Mouse (Mus musculus) yolk sac, embryonic 10.5 days (tissue): ENCODE results near the gene Nosip.

ENCODE experiments used
- DNase-seq: peaks from one replicate; pipeline ENCODE4 v3.0.0-alpha.2; 2017; ENCODE audit warnings: low spot score

Gene Nosip

DNA sequence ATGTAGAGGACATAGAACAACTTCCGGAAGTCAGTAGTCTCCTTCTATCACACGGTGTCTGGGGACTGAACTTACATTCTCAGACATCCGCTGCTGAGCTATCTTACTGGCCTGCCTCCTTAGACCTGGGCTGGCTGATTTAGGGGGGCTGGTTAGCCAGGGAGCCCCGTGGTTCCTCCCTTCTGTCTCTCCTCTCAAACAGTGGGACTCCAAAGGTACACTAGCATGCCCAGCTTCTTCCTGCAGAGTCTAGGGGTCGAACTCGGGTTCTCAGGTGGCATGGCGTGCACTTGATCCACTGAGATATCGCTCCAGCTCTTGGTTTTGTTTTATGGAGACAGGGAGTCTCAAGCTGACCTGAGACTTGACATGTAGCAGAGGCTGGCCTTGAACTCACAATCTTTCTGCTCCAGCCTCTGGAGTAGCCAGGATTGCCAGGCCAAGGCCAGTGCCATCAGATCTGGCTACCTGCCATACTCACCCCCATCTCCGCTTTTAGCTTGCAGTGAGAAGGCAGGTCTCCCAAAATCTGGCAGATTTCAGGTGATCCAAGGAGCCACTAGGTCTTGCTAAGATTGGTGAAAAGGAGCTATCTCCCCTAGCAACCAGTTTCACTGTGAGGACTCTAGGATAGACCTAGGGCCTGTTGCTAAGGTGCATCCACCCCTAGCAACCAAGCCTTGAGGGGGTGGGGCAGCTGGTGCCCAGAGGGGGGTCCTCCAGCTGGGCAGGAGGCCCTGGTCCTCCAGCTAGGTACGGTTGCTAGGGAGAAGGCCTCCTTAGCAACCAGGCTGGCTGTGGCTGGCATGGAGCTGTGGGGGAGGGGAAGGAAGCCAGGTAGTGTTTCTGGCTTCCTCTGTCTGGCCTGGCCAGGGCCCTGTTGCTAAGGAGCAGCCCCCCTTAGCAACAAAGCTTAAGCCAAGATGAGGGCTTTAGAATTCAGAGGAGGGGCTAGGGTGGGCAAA is 3.3 kb upstream of the Nosip start:
- no peak for DNase-seq

DNA sequence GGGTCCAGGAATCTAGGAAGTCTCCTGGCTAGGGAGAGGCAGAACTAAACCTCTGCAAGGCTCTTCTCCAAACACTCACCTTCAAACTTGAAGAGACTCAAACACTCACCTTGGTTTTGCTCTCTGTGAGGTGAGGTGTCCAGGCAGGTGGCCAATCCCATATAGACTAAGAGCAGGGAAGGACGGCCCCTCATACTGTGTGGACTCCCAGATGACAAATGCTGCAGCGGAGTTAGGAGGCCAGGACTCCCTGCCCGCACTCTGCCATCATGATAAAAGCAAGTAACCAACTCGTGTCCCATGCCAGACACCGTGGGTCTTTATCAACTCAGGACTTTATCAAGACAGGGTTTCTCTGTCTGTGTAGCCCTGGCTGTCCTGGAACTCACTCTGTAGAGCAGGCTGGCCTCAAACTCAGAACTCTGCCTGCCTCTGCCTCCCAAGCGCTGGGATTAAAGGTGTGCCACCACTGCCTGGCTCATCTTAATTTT is 1.6 kb upstream of the Nosip start:
- no peak for DNase-seq

GRCm38 (mm10) chr7:45061532-45062075 is 625 bp upstream of the Nosip start:
- peak; percentile 89 for DNase-seq

DNA sequence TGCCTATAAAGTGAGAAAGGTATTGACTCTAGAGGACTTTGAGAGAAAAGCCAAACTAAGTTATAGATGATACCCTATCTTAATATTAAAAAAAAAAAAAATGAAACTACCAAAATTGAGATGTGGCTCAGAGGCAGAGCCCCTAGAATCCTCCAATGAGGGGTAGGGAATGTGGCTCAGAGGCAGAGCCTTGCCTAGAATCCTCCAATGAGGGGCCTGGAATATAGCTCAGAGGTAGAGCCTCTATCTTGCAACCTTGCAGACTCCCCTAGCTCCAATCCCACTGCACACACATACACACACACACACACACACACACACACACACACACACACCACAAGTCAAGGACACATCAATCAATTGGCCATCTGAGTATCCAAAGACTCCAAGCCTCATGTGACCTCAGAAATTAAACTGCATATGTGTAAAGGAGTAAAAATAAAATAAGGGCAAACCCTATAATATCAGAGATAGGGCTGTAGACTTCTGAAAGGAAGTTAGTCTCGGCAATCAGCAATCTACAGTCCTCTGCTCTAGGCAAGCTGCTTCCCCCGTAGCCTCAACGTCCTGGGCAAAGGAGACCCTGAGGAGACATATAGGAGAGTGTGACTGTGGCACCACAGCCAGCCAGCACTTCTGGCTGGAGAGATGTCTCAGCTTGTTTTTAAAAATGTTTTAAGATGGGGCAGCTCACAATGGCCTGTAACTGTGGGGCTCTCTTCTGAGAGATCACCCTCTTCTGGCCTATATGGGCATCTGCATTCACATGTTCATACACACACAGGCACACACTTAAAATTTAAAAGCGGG is 5.2 kb downstream of the Nosip start:
- no peak for DNase-seq

- peak; percentile 40 for DNase-seq
Measured at GRCm38 (mm10) chr7:45068000-45068318, 5.7 kb downstream of the Nosip start.

GRCm38 (mm10) chr7:45069671-45070070 is 7.4 kb downstream of the Nosip start:
- no peak for DNase-seq

DNA sequence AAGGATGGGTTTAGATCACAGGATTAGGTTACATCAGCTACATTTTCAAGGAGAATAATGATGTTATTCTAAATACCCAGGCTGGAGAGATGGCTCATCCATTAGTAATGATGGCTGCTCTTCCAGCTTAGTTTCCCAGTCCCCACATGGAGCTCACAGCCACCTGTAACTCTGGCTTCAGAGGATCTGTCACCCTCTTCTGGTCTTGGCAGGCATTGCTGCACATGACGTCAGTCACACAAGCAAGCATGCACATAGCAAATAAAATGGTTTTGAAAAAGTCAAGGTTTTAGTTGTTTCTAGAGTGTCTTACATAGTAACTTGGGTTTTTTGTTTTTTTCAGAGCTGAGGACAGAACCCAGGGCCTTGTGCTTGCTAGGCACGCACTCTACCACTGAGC is 10.0 kb downstream of the Nosip start:
- DNase-seq: no peak

DNA sequence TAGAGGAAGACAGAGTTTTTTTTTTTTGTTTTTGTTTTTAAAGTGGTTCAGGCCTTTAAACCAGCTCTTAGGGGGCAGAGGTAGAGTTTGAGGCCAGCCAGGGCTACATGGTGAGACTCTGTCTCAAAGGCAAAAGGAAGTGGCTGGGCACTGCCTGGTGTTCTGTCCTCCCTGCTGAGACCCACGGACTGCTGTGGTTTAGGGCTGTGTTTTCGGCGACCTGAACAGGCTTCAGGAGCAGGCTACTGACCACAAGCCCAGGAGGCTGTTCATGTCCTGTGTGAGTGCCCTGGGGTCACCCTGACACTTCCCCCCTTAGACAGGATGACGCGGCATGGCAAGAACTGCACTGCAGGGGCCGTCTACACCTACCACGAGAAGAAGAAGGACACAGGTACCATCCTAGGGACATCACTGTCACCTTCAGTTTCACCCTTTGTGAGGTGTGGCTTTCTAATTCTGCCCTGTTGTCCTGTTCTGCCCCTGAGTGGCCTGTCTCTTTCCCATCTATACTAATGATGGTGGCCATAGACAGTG is 11.0 kb downstream of the Nosip start:
- DNase-seq: no peak

DNA sequence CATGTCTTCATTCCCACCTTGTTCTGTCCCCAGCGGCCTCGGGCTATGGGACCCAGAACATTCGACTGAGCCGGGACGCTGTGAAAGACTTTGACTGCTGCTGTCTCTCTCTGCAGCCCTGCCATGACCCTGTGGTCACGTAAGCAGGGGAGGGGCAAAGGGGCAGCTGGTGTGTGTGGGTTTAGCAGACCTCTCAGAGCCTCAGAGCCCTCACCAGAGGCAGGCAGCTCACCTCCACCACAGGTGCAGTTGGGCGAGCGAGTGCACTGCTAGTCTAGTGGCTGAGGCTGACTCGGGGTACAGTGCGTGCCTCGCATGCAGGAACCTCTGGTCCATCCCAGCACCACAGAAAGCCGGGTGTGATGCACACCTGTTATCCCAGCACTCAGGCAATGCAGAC is 11.7 kb downstream of the Nosip start:
- no peak for DNase-seq

DNA sequence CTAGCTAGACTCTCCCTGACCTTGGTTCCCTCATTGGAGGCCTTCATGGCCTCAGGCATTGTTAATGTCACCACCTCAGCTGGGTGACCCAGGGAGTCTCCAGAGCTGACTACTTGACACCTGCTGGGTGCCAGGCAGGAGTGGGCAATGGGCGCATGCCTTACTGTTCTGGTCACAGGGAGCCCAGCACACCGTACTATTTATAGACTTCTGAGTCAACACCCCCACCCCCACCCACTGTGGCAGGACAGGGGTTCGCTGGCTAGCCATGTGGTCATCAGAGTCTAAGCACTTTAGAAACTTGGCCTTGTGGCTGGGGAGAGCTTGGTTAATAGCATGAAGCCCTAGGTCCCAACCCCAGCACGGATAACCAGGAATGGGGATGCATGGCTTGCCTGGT is 13.2 kb downstream of the Nosip start:
- no peak for DNase-seq

DNA sequence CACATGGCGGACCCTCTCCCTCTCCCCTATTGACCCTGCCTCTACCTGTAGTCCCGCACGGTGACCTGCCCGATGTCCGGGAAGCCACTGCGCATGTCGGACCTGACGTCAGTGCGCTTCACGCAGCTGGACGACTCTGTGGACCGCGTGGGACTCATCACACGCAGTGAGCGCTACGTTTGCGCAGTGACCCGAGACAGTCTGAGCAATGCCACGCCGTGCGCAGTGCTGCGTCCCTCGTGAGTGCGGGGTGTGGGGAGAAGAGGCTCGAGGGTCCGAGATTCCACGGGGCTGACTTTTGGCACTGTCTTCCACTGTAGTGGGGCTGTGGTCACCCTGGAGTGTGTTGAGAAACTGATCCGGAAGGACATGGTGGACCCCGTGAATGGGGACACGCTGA is 14.3 kb downstream of the Nosip start:
- DNase-seq: no peak

DNA sequence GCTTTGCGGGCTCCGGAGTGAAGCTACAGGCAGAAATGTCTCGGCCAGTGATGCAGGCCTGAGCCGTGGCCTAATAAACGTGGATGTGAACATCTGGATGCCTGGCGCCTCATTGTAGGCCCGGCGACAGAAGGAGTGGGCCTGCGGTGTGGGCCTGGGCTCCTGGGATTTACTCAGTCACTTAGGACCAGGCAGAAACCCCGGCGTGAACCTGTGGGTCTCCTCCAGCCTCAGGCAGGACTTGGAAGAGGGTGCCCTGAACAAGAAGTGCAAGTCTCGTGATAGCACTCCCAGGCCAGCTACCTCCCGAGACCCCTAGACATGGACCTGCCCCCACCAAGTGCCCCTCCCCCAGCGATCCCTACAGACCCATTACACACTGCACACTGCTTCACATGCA is 15.1 kb downstream of the Nosip start:
- DNase-seq: no peak

- no peak for DNase-seq
Measured at GRCm38 (mm10) chr7:45077829-45078228, 15.6 kb downstream of the Nosip start.

DNA sequence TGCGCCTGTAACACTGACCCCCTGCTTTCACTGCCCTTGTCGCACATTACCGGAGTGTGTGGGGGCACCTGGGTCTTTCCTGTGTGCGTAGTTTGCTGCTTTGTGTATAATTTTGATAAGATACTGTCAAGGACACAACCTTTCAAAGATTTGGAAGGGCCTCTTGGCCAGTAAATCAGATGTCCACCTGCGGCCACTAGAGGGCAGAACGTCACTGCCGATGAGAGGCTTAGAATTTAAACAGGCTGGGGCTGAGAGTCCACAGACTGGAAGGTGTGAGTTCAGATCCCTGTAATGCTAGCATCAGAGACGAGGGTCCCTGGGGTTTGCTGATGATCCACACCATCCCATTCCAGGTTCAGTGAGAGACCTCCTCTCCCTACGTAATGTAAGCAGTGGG is 16.3 kb downstream of the Nosip start:
- peak; percentile 67 for DNase-seq

DNA sequence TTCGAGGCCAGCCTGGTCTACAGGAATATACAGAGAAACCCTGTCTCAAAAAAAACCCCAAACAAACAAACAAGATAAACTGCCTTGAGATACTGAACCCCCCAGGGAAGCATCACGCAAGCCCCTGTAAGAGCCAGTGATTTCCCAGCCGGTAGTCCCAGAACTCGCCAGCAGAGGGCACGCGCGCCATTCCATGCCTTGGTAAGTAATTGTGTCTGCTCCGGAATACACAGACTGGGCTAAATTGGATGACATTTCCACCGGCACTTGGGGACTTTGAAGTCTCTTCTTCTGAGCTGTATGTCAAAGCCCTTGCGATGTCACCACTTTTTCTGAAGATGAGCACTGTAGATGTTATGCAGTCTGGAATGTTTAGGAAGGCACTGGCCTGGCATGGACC is 17.6 kb downstream of the Nosip start:
- peak; percentile 84 for DNase-seq

GRCm38 (mm10) chr7:45081016-45081415 is 18.8 kb downstream of the Nosip start:
- DNase-seq: no peak

GRCm38 (mm10) chr7:45082401-45083299 is 20.4 kb downstream of the Nosip start:
- DNase-seq: no peak

DNA sequence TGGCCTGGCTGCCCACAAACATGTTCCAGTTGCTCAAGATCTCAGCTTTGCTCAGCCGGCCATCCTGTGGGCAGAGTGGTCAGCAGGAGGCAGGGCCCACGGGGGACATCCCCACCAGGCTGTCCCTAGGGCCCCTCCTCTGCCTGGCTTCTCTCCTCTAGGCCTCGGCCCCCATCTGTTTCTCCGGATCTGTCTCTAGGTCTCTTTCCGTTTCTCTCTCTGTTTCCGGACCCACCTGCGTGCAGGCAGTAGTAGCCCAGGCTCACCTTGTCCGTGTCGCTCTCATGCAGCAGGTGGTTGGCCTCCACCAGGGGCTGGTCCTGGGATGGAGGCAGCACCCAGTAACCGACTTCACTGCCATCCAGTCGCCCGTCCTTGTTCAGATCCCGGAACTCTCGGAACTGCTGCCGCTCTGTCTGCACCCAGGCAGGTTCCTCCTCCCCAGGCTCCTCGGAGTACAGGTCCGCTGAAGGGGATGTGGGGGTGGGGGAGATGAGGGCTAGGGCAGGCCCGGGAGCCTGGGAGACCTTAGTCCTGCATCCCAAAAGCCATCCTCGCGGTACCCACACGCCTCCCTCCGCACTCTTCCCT is 21.2 kb downstream of the Nosip start:
- no peak for DNase-seq

DNA sequence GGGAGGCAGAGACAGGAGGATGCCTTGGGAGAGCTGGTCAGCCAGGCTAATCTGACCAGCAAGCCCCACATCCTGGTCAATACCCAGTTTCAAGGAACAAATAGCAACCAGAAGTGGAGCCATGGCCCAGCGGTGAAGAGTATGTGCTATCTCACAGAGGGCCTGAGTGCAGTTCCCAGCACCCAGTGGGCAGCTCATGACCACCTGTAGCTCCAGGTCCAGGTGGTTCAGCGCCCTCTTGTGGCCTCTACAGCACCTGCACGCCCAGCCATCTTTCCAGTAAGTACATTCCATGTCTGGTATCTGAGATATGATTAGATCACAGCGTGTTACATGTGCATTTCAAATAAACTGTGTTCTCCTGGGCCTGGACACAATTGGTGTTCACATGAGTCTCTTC is 23.9 kb downstream of the Nosip start:
- no peak for DNase-seq

GRCm38 (mm10) chr7:45088597-45088996 is 26.4 kb downstream of the Nosip start:
- DNase-seq: no peak
